Mouse (Mus musculus) granulocyte monocyte progenitor cell, adult 5-6 weeks (primary cell): ENCODE measurements around the gene Pkn2. TPM values are rescaled to one million over a fixed set of nuclear protein-coding genes. Genes with fewer than 3 reads are reported as not detected.

Experiments used
- ATAC-seq: replicated peaks from 2 replicates; pipeline ENCODE4 v1.8.0; 2016; ENCODE audit warnings: mild to moderate bottlenecking, moderate TSS enrichment, inconsistent platforms; ENCODE audit not compliant: poor library complexity, severe bottlenecking
- total RNA-seq, 2 experiments: library from RNA; stranded (forward) in 1 of 2; stranded (reverse) in 1 of 2; fragments of 200-712, 200-1000 nt in 1 of 2; fragments of >200 nt in 1 of 2; fragmentation: Nextera tagmentation in 1 of 2; gene quantifications; 2 replicates each; pipeline ENCODE4 v1.2.3; 2014 to 2017

Pkn2 gene
- total RNA-seq (2014; fragmentation: Nextera tagmentation) (24.6 and 28.4 TPM in 2 replicates), total RNA-seq (2017) (58.6 and 62.2 TPM in 2 replicates)

GRCm38 (mm10) chr3:142881872-142882623, at the start of gene Pkn2:
Gene Pkn2, minus strand, starts transcription at chr3:142882004.
- peak; percentile 84 for ATAC-seq

GRCm38 (mm10) chr3:142929906-142930305, 48.1 kb upstream of the Pkn2 start:
- ATAC-seq = no peak

GRCm38 (mm10) chr3:142927311-142927710, 45.5 kb upstream of the Pkn2 start:
- no peak; the same call in 1 of the 2 replicates for ATAC-seq

GRCm38 (mm10) chr3:142924831-142925348, 43.1 kb upstream of the Pkn2 start:
- ATAC-seq = no peak

- ATAC-seq = no peak
Measured at GRCm38 (mm10) chr3:142919070-142919469, 37.3 kb upstream of the Pkn2 start.

- no peak for ATAC-seq
Measured at GRCm38 (mm10) chr3:142917760-142918439, 36.1 kb upstream of the Pkn2 start.

GRCm38 (mm10) chr3:142917171-142917570, 35.4 kb upstream of the Pkn2 start:
- ATAC-seq = no peak

GRCm38 (mm10) chr3:142913295-142913694, 31.5 kb upstream of the Pkn2 start:
- no peak for ATAC-seq

- no peak for ATAC-seq
Measured at GRCm38 (mm10) chr3:142899683-142900082, 17.9 kb upstream of the Pkn2 start.

GRCm38 (mm10) chr3:142898949-142899396, 17.2 kb upstream of the Pkn2 start:
- ATAC-seq = peak; percentile 42

GRCm38 (mm10) chr3:142890442-142890841, 8.6 kb upstream of the Pkn2 start:
- ATAC-seq = peak; percentile 73

- no peak for ATAC-seq
Measured at GRCm38 (mm10) chr3:142886963-142887362, 5.2 kb upstream of the Pkn2 start.

- no peak for ATAC-seq
Measured at GRCm38 (mm10) chr3:142884594-142884993, 2.8 kb upstream of the Pkn2 start.

GRCm38 (mm10) chr3:142881589-142881871, 274 bp downstream of the Pkn2 start:
- no peak for ATAC-seq

- peak; percentile 39 for ATAC-seq
Measured at GRCm38 (mm10) chr3:142880790-142881588, 815 bp downstream of the Pkn2 start.

- peak; percentile 69 for ATAC-seq
Measured at GRCm38 (mm10) chr3:142863236-142863635, 18.6 kb downstream of the Pkn2 start.

- ATAC-seq = no peak
Measured at GRCm38 (mm10) chr3:142856832-142857231, 25.0 kb downstream of the Pkn2 start.

GRCm38 (mm10) chr3:142855961-142856472, 25.8 kb downstream of the Pkn2 start:
- no peak for ATAC-seq

- no peak for ATAC-seq
Measured at GRCm38 (mm10) chr3:142852911-142853310, 28.9 kb downstream of the Pkn2 start.

- ATAC-seq = no peak
Measured at GRCm38 (mm10) chr3:142851631-142852030, 30.2 kb downstream of the Pkn2 start.
